Mouse (Mus musculus) liver, postnatal 0 days (tissue): ENCODE data around the gene Rex1bd.

ENCODE experiments used
- CTCF ChIP-seq: sonication (generic); IDR thresholded peaks from 2 replicates; pipeline ENCODE4 v1.5.1; 2016; ENCODE audit warnings: antibody characterized with exemption, low read depth
- EP300 ChIP-seq: IDR thresholded peaks from 2 replicates; pipeline ENCODE4 v1.6.1; 2016; ENCODE audit warnings: antibody characterized with exemption, low read depth, mild to moderate bottlenecking

DNA sequence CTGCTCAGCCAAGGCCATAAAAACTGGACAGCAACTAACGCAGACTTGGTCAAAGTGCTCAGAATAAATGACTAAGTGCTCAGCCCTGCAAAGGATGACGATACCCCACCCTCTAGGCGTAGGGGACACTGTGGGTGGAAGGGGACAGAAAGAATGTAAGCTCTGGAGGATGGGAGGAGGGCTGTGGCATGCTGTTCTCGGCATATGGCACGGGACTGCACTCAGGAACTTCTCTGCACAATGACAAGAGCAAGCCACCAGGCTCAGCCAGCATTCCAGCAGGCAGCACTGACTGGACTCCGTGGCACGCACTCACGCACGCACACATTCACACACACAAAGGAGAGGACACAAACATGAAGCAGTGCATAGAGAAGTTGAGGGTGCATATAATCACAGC, 45.9 kb downstream of the Rex1bd start:
- TF ChIP-seq EP300 = no peak
- TF ChIP-seq CTCF = no peak
